Mouse (Mus musculus): ENCODE data around the gene Dhrs4.

GRCm38 (mm10) chr14:55469041-55469440, 9.5 kb upstream of the Dhrs4 start:
- no peak for TF ChIP-seq CTCF (IDR thresholded peaks at IDR 0.05; ENCODE audit: low read depth)
- no peak for TF ChIP-seq EP300 (optimal IDR thresholded peaks at IDR 0.05)

All from stomach, postnatal 0 days (tissue).